Mouse (Mus musculus): ENCODE measurements around the gene Gm10778.

- TF ChIP-seq POLR2A (IDR thresholded peaks at IDR 0.05; ENCODE audit: control insufficient read depth, extremely low read depth, insufficient read depth, low read length, poor library complexity) (no peak), CTCF (IDR thresholded peaks at IDR 0.05; ENCODE audit: borderline replicate concordance, control insufficient read depth, extremely low read depth, insufficient read depth, low read length, poor library complexity) (no peak)
Measured at GRCm38 (mm10) chr10:81608308-81608707, 40.6 kb upstream of the Gm10778 start.
